Mouse (Mus musculus) neural tube, embryonic 14.5 days (tissue): ENCODE data around the gene Nmi. TPM values are rescaled to one million over a fixed set of nuclear protein-coding genes. Genes with fewer than 3 reads are reported as not detected.

Experiments used
- ATAC-seq: fragments of 200-750 bp; cut with Nextera tagmentation; 2 replicates; pipeline ENCODE4 v1.8.0; 2017; ENCODE audit warnings: low read depth, mild to moderate bottlenecking, moderate TSS enrichment, moderate library complexity
- H3K27ac ChIP-seq: fragments of 300-500 bp; sonication (generic); 2 replicates; pipeline ENCODE4 v1.5.1; 2014; ENCODE audit warnings: low read depth, mild to moderate bottlenecking, control low read depth, low read length, moderate library complexity, mixed read lengths
- H3K27me3 ChIP-seq: fragments of 300-500 bp; sonication (generic); 2 replicates; pipeline ENCODE4 v1.6.1; 2014; ENCODE audit warnings: low read length; ENCODE audit not compliant: control insufficient read depth, insufficient read depth
- H3K36me3 ChIP-seq: fragments of 300-500 bp; sonication (generic); 2 replicates; pipeline ENCODE4 v1.6.1; 2014; ENCODE audit warnings: low read length, mixed read lengths; ENCODE audit not compliant: control insufficient read depth, insufficient read depth
- H3K4me1 ChIP-seq: fragments of 300-500 bp; sonication (generic); 2 replicates; pipeline ENCODE4 v1.6.1; 2014; ENCODE audit warnings: low read length; ENCODE audit not compliant: control insufficient read depth, insufficient read depth
- H3K4me2 ChIP-seq: fragments of 300-500 bp; sonication (generic); 2 replicates; pipeline ENCODE4 v1.6.1; 2014; ENCODE audit warnings: mild to moderate bottlenecking, low read depth, low read length, control low read depth
- H3K4me3 ChIP-seq: fragments of 300-500 bp; sonication (generic); 2 replicates; pipeline ENCODE4 v1.5.1; 2014; ENCODE audit warnings: low read depth, low read length, control low read depth, mixed read lengths
- H3K9ac ChIP-seq: fragments of 300-500 bp; sonication (generic); replicated peaks from 2 replicates; pipeline ENCODE4 v1.6.1; 2014; ENCODE audit warnings: low read depth, mild to moderate bottlenecking, control low read depth, low read length, mixed read lengths
- H3K9me3 ChIP-seq: fragments of 300-500 bp; sonication (generic); 2 replicates; pipeline ENCODE4 v1.6.1; 2016; ENCODE audit warnings: low read length; ENCODE audit not compliant: control insufficient read depth
- WGBS: fragments of 180-500 bp; shearing (Covaris S2); extraction: QIAGEN DNeasy Blood & Tissue Kit; methylation state at CpG from one replicate; pipeline ENCODE4 v1.1.7; 2014; 5-methylcytosine and 5-hydroxymethylcytosine counted together
- polyA plus RNA-seq: library from polyadenylated mRNA; unstranded; fragments of >200 nt; fragmentation: Nextera tagmentation; extraction: Ambion mirVana; gene quantifications from 2 replicates; pipeline ENCODE4 v1.2.1, GENCODE M21; 2014

Nmi gene
- polyA plus RNA-seq, 1 experiment from 2014 or later: 2.7 TPM

DNA sequence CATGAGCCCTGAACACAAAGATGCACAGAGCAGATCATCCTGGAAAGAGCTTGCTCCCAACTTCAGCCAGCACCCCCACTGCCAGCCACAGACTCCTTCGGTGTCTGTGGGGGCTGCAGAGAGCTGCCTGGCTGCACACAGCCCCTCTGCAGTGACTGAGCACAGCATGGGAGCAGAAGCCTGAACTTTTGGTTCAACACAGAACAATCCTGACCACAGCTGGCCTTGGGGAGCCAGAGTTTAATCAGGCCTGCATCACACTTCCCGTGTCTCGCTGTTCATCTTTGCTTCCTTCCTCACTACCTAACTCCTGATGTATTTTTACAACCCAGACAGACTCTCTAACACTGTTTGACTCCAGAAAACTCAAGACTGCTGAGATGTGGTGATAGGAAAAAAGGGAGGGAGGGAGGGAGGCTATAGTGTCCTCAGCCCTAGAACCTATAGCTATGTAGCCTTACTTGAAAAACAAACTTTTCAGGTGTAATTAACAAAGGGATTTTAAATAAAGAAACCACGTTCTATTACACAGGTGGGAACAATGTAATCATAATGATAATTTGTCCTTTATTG is 65.7 kb downstream of the Nmi start:
- H3K4me2 ChIP-seq: no peak overlapping the region
- H3K4me1 ChIP-seq: no peaks in the 10 kb centered on the region
- no peak for ATAC-seq
- H3K36me3 ChIP-seq: no peaks in the 10 kb centered on the region
- WGBS: 63% methylated on average over 4 of the region's 4 CpGs
- no peak overlapping the region for H3K4me3 ChIP-seq
- H3K9me3 ChIP-seq: no peaks in the 10 kb centered on the region
- no peak overlapping the region for H3K27ac ChIP-seq
- H3K27me3 ChIP-seq: no peaks in the 10 kb centered on the region
- no peak overlapping the region for H3K9ac ChIP-seq

DNA sequence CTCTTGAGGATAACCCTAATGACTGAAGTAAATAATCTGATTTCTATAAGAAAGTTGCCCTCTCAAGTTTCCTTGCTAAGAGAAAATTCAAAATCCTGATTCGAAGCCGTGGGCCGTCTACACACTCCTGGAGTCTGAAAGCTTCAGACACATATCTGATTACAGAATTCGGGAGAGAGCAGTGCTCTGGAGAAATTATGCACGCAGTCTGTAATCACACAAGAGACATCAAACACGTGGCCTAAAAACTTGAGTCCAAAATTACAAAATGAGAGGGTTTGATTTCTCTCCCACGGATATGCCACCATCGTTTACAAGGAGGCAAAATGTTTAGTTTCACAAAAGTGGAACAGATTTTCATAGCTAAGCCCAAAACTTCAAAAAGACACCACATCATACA is 67.7 kb downstream of the Nmi start:
- Histone ChIP-seq H3K9ac (no peak overlapping the region), H3K27ac (no peak overlapping the region), H3K27me3 (no peaks in the 10 kb centered on the region), H3K36me3 (no peaks in the 10 kb centered on the region), H3K9me3 (no peaks in the 10 kb centered on the region), H3K4me2 (no peak overlapping the region), H3K4me1 (no peaks in the 10 kb centered on the region), H3K4me3 (no peak overlapping the region)
- 87% methylated on average over 8 of the region's 8 CpGs for WGBS
- no peak for ATAC-seq

Other genes with a start within 250 kb of the Nmi start
- 4.8 and 5.8 TPM in 2 replicates for gene Rbm43, start 38.3 kb downstream of the Nmi start, polyA plus RNA-seq
- 3.6 and 4.0 TPM in 2 replicates for gene Tnfaip6, start 64.5 kb upstream of the Nmi start, polyA plus RNA-seq
- gene Rif1, start 99.3 kb upstream of the Nmi start, polyA plus RNA-seq: 29.6 and 30.3 TPM in 2 replicates